Mouse (Mus musculus) heart, adult 11 months (tissue): ENCODE results near the gene Mrpl52.

Experiments
- DNase-seq: peaks from one replicate; pipeline ENCODE4 v3.0.0; 2022

Mrpl52 gene

GRCm38 (mm10) chr14:54433941-54434531 is 7.3 kb downstream of the Mrpl52 start:
- DNase-seq = peak; percentile 93

- peak; percentile 88 for DNase-seq
Measured at GRCm38 (mm10) chr14:54435194-54435918, 8.6 kb downstream of the Mrpl52 start.

- no peak for DNase-seq
Measured at GRCm38 (mm10) chr14:54439155-54439554, 12.4 kb downstream of the Mrpl52 start.

GRCm38 (mm10) chr14:54439610-54440009 is 12.9 kb downstream of the Mrpl52 start:
- peak; percentile 87 for DNase-seq

GRCm38 (mm10) chr14:54440538-54440937 is 13.8 kb downstream of the Mrpl52 start:
- DNase-seq = peak; percentile 89

GRCm38 (mm10) chr14:54441365-54441764 is 14.7 kb downstream of the Mrpl52 start:
- DNase-seq = no peak

- DNase-seq = no peak
Measured at GRCm38 (mm10) chr14:54442548-54442947, 15.8 kb downstream of the Mrpl52 start.

GRCm38 (mm10) chr14:54443196-54443595 is 16.5 kb downstream of the Mrpl52 start:
- peak; percentile 97 for DNase-seq

GRCm38 (mm10) chr14:54443712-54444618 is 17.3 kb downstream of the Mrpl52 start:
- peak; percentile 99 for DNase-seq

GRCm38 (mm10) chr14:54445476-54445875 is 18.8 kb downstream of the Mrpl52 start:
- DNase-seq = peak; percentile 90

GRCm38 (mm10) chr14:54453566-54453965 is 26.9 kb downstream of the Mrpl52 start:
- no peak for DNase-seq

GRCm38 (mm10) chr14:54454669-54455528 is 28.2 kb downstream of the Mrpl52 start:
- DNase-seq = no peak

- DNase-seq = no peak
Measured at GRCm38 (mm10) chr14:54457907-54458569, 31.3 kb downstream of the Mrpl52 start.

GRCm38 (mm10) chr14:54462146-54462545 is 35.4 kb downstream of the Mrpl52 start:
- DNase-seq = no peak

GRCm38 (mm10) chr14:54463108-54463958 is 36.6 kb downstream of the Mrpl52 start:
- no peak for DNase-seq

GRCm38 (mm10) chr14:54463959-54464292 is 37.2 kb downstream of the Mrpl52 start, which contains the start of gene Lrp10:
TSS of gene Lrp10 (plus strand) at chr14:54464137.
- DNase-seq = peak; percentile 99

- DNase-seq = peak; percentile 98
Measured at GRCm38 (mm10) chr14:54464293-54465005, 37.7 kb downstream of the Mrpl52 start.

- peak; percentile 40 for DNase-seq
Measured at GRCm38 (mm10) chr14:54471467-54471866, 44.8 kb downstream of the Mrpl52 start.

- DNase-seq = peak; percentile 73
Measured at GRCm38 (mm10) chr14:54472671-54473070, 46.0 kb downstream of the Mrpl52 start.

- DNase-seq = peak; percentile 41
Measured at GRCm38 (mm10) chr14:54474744-54475143, 48.0 kb downstream of the Mrpl52 start.
